Mouse (Mus musculus) cerebellum, postnatal 4 days (tissue): ENCODE data around the gene Nlrp6.

Experiments
- DNase-seq, 2 experiments: peaks; one replicate each; pipeline ENCODE4 v3.0.0; 2022; ENCODE audit warnings: low spot score in 2 of 2, mixed read lengths in 1 of 2

Nlrp6 gene

DNA sequence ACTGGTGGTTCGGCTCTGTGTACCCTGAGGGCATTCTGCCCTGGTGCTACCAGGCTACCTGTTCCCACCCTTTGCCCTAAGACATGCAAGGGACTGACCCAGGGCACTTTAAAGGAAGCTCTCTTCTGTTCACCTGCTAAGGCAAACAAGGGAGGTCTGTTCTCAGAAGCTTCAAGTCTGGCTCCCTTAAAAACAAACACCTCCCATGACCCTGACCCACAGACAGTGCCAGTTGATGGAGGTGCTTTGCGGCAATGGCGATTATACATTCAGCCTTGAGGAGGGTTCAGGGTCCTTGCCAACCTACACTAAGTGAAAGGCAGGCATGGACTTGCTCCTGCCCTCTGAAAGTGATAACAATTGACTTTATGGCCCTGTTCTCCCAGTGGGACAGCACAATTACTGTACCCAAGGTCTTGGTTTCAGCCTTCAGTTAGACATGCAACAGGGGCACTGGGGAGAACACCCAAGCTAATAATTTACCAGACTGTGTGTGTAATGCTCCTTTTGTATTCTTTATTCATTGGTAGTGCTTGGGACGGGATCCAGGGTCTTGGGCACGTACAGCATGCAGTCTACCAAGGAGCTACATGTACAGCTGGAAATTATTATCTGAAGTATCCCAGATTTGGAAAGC is 7.7 kb upstream of the Nlrp6 start:
- no peak for DNase-seq

DNA sequence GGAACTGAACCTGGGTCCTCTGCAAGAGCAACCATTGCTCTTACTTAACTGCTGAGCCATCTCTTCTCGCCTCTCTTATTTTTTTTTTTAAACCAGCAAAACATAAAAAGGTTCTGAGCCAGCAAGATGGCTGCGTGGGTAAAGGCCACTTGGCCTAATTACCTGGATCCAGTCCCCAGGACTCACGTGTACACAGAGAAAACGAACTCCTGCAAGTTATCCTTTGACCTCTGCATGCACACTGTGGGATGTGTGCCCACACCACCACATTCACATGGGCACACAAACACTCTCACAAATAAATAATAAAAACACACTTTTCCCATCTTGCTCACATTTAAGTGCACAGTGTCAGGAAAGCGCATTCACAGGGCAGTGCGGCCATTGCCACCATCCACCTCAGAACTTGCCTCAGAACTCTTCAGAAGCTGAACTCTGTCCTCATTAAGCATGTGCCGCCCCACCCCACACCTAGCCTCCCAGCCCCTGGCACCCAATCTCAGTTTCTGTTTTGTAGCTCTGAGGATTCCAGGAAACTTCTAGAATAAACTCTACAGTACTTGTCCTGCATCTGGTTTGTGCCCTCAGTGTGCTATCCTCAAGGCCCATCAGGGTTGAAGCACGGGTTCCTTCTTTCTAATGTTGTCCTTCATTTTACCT is 6.5 kb upstream of the Nlrp6 start:
- no peak for DNase-seq

DNA sequence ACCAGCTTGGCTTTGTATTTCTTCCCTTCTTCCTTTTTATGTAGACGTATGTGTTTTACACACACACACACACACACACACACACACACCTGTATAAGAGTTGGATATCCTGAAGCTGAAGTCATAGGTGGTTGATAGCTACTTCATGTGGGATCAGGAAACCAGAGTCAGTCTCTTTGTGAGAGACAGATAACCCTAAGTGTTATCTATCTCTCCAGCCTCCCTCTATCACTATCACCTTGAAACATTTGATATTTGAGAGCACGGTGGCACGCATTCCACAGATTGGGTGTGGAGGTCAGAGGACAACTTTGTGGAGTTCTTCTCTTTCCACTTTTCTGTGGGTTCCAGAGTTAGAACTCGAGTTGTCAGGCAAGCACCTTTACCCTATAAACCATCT is 791 bp upstream of the Nlrp6 start:
- DNase-seq = no peak

DNA sequence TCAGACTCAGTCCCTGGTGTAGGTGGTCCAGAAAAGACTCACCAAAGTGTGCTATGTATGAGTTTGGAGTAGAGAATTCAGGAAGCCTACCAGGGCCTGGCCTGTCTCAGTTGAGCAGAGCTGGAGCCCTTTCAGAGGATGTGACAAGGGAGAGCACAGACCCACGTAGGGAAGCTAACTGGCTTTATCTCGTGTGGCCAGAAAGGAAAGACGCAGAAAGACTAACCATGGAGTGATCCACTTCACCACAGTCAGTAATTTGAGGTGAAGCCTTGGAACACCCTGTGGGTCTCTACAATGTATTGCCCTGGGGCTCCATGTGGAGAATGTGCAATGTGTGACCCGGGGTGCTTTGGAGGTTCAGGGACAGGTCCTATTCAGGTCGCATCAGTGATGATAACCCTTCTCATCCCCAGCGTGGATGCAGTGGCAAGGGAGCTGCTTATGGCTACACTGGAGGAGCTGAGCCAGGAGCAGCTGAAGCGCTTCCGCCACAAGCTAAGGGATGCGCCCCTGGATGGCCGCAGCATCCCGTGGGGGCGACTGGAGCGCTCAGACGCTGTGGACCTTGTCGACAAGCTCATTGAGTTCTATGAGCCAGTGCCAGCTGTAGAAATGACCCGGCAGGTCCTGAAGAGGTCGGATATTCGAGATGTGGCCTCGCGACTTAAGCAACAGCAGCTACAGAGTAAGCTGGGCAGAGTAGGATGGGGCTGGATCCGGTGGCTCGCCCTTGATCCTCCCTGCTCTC is 698 bp downstream of the Nlrp6 start:
- DNase-seq = no peak

DNA sequence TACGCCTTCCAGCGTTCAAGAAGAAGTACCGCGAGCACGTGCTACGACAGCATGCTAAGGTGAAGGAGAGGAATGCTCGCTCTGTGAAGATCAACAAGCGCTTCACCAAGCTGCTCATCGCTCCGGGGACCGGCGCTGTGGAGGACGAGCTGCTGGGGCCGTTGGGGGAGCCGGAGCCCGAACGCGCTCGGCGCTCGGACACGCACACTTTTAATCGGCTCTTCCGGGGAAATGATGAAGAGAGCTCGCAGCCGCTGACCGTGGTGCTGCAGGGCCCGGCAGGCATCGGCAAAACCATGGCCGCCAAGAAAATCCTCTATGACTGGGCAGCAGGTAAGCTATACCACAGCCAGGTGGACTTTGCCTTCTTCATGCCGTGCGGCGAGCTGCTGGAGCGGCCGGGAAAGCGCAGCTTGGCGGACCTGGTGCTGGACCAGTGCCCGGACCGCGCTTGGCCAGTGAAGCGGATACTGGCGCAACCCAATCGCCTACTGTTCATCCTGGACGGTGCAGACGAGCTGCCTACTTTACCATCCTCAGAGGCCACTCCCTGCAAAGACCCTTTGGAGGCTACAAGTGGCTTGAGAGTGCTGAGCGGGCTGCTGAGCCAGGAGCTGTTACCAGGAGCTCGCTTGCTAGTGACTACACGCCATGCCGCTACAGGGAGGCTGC is 1.8 kb downstream of the Nlrp6 start:
- DNase-seq = peak in 1 of 2 experiments; percentile 61

DNA sequence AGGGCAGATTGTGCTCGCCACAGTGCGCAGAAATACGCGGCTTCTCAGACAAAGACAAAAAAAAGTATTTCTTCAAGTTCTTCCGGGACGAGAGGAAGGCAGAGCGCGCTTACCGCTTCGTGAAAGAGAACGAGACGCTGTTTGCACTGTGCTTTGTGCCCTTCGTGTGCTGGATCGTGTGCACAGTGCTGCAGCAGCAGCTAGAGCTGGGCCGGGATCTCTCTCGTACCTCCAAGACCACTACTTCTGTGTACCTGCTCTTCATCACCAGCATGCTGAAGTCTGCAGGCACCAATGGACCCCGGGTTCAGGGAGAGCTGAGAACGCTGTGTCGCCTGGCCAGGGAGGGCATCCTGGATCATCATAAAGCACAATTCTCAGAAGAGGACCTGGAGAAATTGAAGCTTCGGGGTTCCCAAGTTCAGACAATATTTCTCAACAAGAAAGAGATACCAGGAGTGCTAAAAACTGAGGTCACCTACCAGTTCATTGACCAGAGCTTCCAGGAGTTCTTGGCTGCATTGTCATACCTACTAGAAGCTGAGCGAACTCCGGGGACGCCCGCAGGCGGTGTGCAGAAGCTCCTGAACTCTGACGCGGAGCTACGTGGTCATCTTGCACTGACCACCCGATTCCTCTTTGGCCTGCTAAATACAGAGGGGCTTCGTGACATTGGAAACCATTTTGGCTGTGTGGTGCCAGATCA is 2.5 kb downstream of the Nlrp6 start:
- DNase-seq = no peak

DNA sequence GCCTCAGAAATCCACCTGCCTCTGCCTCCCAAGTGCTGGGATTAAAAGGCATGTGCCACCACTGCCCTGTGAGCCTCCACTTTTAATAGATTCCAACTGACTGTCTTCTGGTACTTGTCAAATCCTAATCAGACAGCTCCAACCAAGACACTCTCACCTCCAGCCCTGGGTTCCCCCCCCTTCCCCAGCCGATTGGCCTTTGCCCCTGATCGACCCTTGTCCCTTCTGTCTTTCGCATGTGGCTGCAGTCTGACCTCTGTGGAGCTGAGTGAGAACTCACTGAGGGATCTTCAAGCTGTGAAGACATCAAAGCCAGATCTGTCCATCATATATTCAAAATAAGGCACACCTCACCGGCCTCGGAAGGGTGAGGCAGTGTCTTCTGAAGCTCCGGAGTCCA is 6.5 kb downstream of the Nlrp6 start:
- DNase-seq = no peak

DNA sequence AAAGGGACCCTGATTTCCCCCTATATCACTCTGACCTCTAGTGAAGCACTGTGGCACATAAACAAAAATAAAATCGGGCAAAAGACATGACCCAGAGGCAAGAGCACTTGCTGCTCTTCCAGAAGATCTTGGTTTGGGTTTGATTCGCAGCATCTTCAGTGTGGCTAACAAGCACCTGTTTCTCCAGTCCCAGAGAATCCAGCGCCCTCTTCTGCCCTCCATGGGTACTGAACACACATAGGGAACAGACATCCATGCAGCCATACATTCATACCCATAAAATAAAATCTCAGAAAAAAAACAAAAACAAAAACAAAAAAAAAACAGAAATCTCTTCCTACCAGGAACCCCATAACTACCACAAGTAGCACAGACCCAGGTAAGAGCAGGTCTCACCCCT is 17.7 kb downstream of the Nlrp6 start:
- DNase-seq = no peak

DNA sequence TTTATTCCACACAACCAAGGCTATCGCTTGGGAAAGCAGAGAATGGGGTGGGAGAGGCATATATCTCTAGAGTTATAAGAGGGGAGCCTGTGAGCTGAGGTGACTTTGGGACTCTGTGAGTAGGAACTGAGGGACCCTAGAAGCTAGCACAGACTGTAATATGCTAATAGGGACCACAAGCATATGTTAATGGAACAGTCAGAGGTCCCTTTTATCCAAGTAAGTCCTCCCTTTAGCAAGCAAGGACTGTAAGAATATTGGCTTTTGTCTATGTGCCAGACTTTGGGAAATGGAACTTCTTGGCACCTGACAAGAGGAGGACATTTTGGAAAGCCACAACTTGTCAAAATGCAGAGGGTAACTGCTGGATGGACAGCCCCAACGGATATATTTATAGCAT is 18.2 kb downstream of the Nlrp6 start:
- no peak for DNase-seq

DNA sequence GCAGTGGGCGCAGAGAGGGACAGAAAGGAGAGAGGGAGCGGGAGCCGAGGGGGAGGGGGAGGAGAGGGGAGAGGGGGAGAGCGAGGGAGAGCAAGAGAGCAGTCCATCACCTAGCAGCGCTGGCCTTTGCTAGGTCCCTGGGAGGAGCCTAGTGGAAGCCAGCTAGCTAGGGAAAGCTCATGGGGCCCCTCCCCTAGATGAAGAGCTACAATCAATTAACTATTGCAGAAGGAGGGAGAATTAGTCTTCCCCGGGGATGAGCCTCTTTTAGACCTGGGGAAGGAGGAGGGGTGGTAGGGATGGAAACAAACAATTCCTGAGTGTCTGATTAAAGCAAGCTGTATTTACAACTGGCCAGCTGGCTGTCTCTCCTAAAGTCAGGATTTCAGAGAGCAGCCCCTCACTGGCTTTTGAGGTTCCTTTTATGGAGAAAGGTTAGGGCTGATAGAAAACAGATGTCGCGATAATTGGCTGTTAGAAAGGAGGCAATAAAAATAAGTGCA is 19.0 kb downstream of the Nlrp6 start:
- no peak for DNase-seq

DNA sequence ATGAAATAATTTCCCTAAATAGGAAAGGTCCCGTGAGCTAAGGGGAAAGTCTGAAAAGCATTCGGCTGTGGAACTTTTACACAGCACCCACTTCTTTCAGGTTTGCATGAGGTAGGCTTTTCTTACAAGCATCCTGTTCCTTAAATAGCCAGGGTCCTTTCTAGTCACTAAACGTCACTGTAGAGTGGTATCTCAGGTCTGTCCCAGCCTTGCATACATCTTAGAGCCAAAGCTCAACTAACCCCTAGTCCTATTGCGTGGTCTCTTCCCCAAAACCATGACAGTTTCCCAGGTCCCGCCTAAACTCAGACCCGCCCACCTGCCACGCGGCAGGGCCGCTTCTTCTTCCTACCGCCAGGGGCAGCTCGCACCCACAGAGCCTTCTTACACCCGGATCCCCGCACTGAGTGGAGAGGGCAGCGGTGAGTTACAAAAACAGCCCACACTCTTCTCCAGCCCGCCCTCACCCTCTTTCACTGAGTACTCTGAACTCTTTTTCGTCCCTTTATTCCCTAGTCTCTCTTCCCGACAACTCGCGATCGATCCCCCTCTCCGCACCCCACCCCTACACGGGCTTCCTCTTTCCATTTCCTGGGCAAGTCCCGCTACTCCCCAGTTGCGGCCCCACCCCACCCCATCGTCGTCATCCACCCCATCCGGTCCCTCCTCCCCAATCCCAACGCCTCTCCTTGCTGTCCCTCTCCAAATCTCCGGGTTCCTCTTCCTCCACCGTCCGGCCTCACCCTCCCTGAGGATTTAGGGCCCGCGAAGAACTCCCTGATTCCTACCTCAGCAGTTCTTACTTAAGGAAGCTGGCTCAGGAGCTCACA is 20.7 kb downstream of the Nlrp6 start, which contains the start of gene Pgghg:
Pgghg (plus strand) TSS at position 170 of the 830 bp plus-strand sequence.
- peak in 1 of 2 experiments; percentile 75 for DNase-seq

DNA sequence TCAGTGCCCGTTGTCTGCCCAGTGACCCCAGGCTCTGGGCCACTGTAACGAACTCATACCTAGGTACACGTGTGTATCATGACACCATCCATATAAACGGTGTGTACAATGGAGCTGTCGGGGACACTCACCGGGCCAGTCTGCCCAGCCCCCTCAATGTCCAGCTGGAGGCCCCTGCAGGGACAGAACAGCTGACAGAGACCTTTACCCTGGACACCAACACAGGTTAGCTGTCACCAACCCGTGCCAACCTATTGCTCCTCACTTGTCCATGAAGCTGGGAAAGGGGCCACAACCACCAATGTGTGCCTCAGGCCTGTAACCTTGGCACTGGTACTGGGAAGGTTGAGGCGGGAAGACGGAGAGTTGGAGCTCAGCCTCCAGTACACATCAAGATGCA is 21.6 kb downstream of the Nlrp6 start:
- DNase-seq = no peak

DNA sequence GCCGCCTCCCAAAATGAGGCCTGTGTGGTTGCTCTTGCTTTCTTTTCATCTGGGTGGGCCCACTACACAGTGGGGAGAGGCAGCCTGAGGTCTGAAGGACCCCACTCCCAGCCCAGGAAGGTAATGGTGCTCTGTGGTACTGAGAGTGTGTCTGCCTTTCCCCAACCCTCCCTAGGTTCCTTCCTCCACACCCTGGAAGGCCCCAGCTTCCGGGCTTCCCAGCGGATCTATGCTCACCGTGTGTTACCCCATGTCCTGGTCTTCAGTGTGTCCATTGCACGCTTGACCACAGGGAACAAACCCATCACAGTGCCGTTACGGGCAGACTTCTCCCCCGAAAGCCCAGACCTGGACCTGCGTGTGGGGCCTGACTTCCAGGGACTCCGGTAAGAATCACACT is 22.1 kb downstream of the Nlrp6 start:
- no peak for DNase-seq

DNA sequence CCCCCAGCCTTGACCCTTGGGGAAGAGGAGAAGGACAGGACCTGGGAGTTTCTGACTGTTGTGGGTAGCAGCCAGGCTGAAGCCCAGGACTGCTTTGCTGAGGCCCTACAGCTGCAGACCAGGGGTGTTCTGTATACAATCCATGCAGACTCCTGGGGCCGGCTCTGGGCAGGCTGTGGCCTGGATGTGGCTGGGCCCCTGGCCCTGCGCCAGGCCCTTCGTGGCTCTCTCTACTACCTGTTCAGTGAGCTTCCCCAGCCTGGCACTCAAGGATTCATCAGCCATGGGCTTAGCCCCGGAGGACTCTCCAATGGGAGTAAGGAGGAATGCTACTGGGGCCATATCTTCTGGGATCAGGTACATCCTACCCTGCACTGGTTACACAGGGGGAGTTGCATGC is 22.7 kb downstream of the Nlrp6 start:
- no peak for DNase-seq

DNA sequence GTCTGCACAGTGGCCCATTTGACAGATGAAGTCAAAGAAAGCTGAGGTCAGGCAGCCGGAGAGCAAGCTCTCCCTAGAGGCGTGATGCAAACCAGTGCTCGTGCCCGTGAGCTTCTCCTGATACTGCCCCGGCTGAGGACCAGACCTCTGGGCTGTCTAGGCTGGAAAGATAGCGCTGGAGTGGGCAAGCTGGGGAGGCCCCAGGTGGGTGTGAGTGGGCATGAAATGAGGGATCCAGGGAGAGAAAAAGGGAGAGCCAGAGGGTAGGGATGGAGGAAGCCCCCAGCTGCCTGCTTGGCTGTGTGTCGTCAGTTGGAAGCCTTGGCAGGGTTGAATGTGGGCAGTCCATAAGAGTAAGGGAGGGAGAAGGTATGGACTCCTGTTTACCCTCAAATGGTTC is 23.5 kb downstream of the Nlrp6 start:
- DNase-seq = no peak

DNA sequence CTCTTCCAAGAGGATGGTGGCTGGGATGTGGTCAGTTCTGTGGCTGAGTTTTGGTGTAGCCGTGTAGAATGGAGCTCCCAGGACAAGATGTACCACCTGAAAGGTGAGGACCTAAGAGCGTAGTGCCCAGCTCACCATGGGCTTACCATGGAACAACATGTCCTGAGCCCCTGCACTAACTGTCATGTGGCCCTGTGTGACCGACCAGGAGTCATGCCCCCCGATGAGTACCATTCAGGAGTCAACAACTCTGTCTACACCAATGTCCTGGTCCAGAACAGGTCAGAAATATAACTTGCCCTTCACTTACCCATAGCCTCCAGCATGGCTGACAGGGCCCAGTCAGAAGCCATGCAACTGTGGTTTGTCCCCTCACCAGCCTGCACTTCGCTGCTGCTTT is 24.5 kb downstream of the Nlrp6 start:
- no peak for DNase-seq

DNA sequence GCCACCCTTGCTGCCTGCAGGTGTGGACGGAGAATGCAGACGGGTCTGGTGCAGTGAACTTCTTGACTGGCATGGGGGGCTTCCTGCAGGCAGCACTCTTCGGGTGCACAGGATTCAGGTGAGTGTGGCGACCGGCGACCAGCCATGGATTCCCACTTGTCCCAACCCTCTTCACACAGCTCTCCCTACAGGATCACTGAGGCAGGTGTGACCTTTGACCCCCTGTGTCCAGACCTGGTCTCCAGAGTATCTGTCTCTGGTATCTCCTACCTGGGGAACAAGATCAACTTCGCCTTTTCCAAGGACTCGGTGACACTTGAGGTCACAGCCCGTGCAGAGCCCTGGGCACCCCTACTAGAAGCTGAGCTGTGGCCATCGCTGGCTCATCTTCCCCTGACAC is 25.6 kb downstream of the Nlrp6 start:
- no peak for DNase-seq

DNA sequence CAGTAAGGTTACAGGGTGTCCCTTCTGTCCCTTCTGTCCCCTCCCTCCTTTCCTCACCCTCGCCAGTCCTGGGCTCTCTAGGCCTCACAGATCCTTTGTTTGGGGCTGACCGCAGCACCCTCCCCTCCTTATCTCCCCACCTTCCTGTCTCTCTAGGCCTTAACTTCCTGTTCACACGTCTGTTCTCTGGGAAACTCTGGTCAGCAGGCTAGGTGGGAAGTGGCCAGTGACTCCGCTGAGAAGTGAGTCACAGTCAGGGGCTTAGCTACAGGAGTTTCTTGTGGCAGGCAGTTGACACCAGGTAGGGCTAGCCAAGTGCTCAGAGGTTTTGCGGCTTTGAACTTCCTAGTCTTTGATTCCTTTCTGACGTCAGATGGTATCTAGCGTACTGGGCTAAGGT is 26.3 kb downstream of the Nlrp6 start:
- DNase-seq = no peak

DNA sequence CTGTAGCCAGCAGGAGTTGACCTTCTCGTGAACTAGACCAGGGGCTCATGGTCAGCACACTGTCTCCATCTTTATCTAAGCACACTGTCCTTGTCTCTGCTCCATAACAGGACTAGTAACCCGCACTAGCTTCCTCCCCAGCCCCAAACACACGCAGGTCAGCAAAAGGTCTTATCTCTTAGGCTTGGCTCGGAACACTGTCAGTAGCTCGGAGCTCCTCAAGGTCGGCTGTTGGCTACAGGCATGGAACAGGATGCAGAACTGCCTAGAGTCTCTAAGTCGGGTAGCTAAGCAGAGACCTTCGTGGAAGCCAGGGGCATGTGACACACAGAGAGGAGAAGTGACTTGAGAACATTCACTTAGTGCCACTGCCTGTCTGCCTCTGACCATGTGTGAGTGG is 27.5 kb downstream of the Nlrp6 start:
- no peak for DNase-seq

DNA sequence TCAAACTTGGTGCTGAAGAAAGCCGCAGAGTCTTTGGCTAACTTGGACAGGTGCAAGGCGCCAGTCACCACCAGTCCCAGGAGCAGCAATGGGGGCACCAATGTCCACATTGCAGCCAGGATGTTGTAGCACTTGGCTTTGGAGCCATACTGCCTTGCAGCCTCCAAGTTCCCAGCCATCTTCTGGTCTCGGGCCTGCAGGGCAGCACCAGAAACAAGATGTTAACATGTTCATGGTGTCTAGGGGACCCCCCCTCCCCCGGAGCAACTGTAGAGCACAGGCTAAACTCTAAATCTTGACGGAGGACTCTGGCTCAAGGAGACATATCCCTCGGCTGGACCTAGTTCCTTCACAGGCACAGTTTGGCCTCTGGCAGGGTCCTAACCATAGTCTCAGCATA is 28.6 kb downstream of the Nlrp6 start:
- no peak for DNase-seq
